Mouse (Mus musculus) erythroblast, embryonic 14.5 days (primary cell): ENCODE data around the gene Tapbp. TPM values are rescaled to one million over a fixed set of nuclear protein-coding genes. Genes with fewer than 3 reads are reported as not detected.

Source experiments
- H3K27me3 ChIP-seq: 2 replicates; pipeline ENCODE4 v1.6.1; 2012; ENCODE audit warnings: inconsistent platforms; ENCODE audit not compliant: control insufficient read depth
- H3K36me3 ChIP-seq: 2 replicates; pipeline ENCODE4 v1.6.1; 2012; ENCODE audit warnings: mild to moderate bottlenecking, inconsistent platforms; ENCODE audit not compliant: control insufficient read depth
- H3K4me1 ChIP-seq: 2 replicates; pipeline ENCODE4 v1.6.1; 2012; ENCODE audit warnings: inconsistent platforms; ENCODE audit not compliant: control insufficient read depth
- H3K4me3 ChIP-seq: replicated peaks from 2 replicates; pipeline ENCODE3; 2012; ENCODE audit warnings: moderate library complexity, mild to moderate bottlenecking, inconsistent platforms
- H3K9me3 ChIP-seq: 2 replicates; pipeline ENCODE4 v1.6.1; 2012; ENCODE audit warnings: low read length, inconsistent platforms, mixed read lengths; ENCODE audit not compliant: control insufficient read depth
- GATA1 ChIP-seq: IDR thresholded peaks from 2 replicates; pipeline ENCODE4 v1.6.1; 2012; ENCODE audit warnings: low read length, inconsistent platforms, mixed read lengths
- TAL1 ChIP-seq: IDR thresholded peaks from 3 replicates; pipeline ENCODE4 v1.6.1; 2012; ENCODE audit warnings: low read length, inconsistent platforms, mixed read lengths
- polyA plus RNA-seq: library from polyadenylated mRNA; stranded (reverse); fragments of >175 nt; gene quantifications from 2 replicates; pipeline ENCODE4 v1.2.3, GENCODE M21; 2012

The Tapbp gene
- polyA plus RNA-seq, 1 experiment, result 21.8 TPM

- Histone ChIP-seq H3K36me3 (peaks cover 70% of the 10 kb centered on the region), H3K9me3 (no peaks in the 10 kb centered on the region), H3K4me1 (peaks cover 9% of the 10 kb centered on the region), H3K4me3 (no peak overlapping the region), H3K27me3 (no peaks in the 10 kb centered on the region)
- TF ChIP-seq TAL1 (no peak), GATA1 (no peak)
These were observed 47.2 kb downstream of the Tapbp start for GRCm38 (mm10) chr17:33962876-33963275.

GRCm38 (mm10) chr17:33965082-33965845 lies 49.6 kb downstream of the Tapbp start:
- H3K36me3 ChIP-seq, result peaks cover 46% of the 10 kb centered on the region
- TF ChIP-seq TAL1 (no peak), GATA1 (no peak)
- no peak overlapping the region for H3K4me3 ChIP-seq
- no peaks in the 10 kb centered on the region; the same call in 1 of the 2 replicates for H3K27me3 ChIP-seq
- peaks cover 3% of the 10 kb centered on the region; the same call in 1 of the 2 replicates for H3K4me1 ChIP-seq
- peaks cover 2% of the 10 kb centered on the region; the same call in 1 of the 2 replicates for H3K9me3 ChIP-seq

GRCm38 (mm10) chr17:33965846-33966550 lies 50.3 kb downstream of the Tapbp start:
- Histone ChIP-seq H3K4me1 (peaks cover 3% of the 10 kb centered on the region; the same call in 1 of the 2 replicates), H3K36me3 (peaks cover 40% of the 10 kb centered on the region), H3K27me3 (no peaks in the 10 kb centered on the region; the same call in 1 of the 2 replicates), H3K4me3 (no peak overlapping the region), H3K9me3 (peaks cover 3% of the 10 kb centered on the region; the same call in 1 of the 2 replicates)
- TF ChIP-seq TAL1 (no peak), GATA1 (no peak)

- TF ChIP-seq GATA1, result no peak
- TF ChIP-seq TAL1, result no peak
These were observed 52.8 kb downstream of the Tapbp start for GRCm38 (mm10) chr17:33968489-33968888.

DNA sequence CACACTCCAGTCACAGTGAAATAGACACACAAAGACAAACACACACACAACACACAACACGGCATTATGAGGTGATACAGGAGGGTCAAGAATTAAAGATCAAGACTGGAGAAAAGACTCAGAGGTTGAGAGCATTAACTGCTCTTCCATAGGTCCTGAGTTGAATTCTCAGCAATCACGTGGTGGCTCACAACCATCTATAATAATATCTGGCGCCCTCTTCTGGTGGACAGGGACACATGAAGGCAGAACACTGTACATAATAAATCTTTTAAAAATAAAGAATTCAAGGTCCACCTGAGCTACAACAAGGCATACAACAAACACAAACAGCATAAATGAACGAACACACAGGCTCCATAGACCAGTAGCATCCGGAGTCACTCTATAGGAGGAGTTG lies 53.2 kb downstream of the Tapbp start:
- TF ChIP-seq GATA1 (no peak), TAL1 (no peak)
- peaks cover 7% of the 10 kb centered on the region for H3K4me1 ChIP-seq

More at GRCm38 (mm10) chr17:33968489-33968888, 52.8 kb downstream of the Tapbp start:
- Histone ChIP-seq H3K4me3 (no peak overlapping the region), H3K4me1 (peaks cover 4% of the 10 kb centered on the region), H3K9me3 (peaks cover 4% of the 10 kb centered on the region; the same call in 1 of the 2 replicates), H3K27me3 (no peaks in the 10 kb centered on the region; the same call in 1 of the 2 replicates), H3K36me3 (peaks cover 21% of the 10 kb centered on the region)

DNA sequence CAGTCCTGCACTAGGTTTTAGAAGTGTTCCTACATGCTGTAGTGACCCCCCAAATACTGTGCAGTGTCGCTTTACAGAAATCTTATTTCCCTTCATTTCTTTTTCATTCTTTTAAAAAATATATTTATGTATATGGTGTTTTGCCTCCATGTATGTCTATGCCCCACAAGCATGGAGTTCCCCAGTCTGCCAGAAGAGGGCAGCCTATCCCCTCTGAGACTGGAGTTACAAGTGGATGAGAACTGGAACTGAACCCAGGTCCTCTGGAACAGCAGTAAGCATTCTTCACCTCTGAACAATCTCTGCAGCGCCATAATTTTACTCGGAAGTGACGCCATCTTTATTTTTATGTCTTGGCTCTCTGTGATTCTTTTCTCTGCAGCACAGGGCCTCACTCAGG lies 53.7 kb downstream of the Tapbp start:
- H3K36me3 ChIP-seq, result peaks cover 18% of the 10 kb centered on the region
- no peak overlapping the region for H3K4me3 ChIP-seq
- TF ChIP-seq TAL1 (no peak), GATA1 (no peak)
- H3K4me1 ChIP-seq, result peaks cover 7% of the 10 kb centered on the region
- peaks cover 5% of the 10 kb centered on the region; the same call in 1 of the 2 replicates for H3K9me3 ChIP-seq
- no peaks in the 10 kb centered on the region; the same call in 1 of the 2 replicates for H3K27me3 ChIP-seq

More for the DNA sequence above, 53.2 kb downstream of the Tapbp start:
- peaks cover 19% of the 10 kb centered on the region for H3K36me3 ChIP-seq
- H3K9me3 ChIP-seq, result peaks cover 5% of the 10 kb centered on the region; the same call in 1 of the 2 replicates
- no peak overlapping the region for H3K4me3 ChIP-seq
- H3K27me3 ChIP-seq, result no peaks in the 10 kb centered on the region; the same call in 1 of the 2 replicates

- no peak overlapping the region for H3K4me3 ChIP-seq
- H3K9me3 ChIP-seq, result peaks cover 5% of the 10 kb centered on the region; the same call in 1 of the 2 replicates
- no peaks in the 10 kb centered on the region for H3K36me3 ChIP-seq
- peaks cover 10% of the 10 kb centered on the region for H3K27me3 ChIP-seq
- H3K4me1 ChIP-seq, result peaks cover 7% of the 10 kb centered on the region
- TF ChIP-seq TAL1 (no peak), GATA1 (no peak)
These were observed 57.0 kb downstream of the Tapbp start for GRCm38 (mm10) chr17:33972691-33973090.

- Histone ChIP-seq H3K4me3 (no peak overlapping the region), H3K9me3 (peaks cover 5% of the 10 kb centered on the region; the same call in 1 of the 2 replicates), H3K27me3 (peaks cover 19% of the 10 kb centered on the region), H3K4me1 (peaks cover 11% of the 10 kb centered on the region), H3K36me3 (no peaks in the 10 kb centered on the region)
- TF ChIP-seq TAL1, result no peak
- TF ChIP-seq GATA1, result no peak
These were observed 57.9 kb downstream of the Tapbp start for GRCm38 (mm10) chr17:33973572-33973971.
